Mouse (Mus musculus): ENCODE data around the gene Plppr4. TPM values are rescaled to one million over a fixed set of nuclear protein-coding genes. Genes with fewer than 3 reads are reported as not detected.

The Plppr4 gene
- polyA plus RNA-seq, 1 experiment from 2014 or later, result 19.2 TPM

DNA sequence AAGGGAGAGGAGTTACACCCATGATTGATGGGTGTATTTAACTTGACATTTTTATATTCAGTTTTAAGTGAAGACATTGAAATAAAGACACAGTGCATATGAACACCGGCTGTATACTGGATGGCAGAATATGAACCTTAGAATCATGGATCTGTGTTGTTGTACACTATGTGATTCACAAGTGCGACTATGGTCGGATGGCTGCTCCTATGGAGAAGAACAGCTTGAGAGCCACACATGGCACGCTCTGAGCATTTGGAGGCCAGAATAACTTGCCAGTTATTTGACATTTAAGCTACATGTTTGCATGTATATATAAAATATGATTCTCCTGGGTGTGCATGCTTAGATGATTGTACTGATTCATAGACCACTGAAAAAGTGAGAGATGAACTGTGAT lies 53.1 kb downstream of the Plppr4 start:
- 90% methylated on average over 4 of the region's 4 CpGs for WGBS
- no peak for ATAC-seq (ENCODE audit: low read depth)
- no peak overlapping the region for H3K9ac ChIP-seq (replicated peaks; ENCODE audit: low read depth, low read length)
- no peaks in the 10 kb centered on the region for H3K27me3 ChIP-seq (ENCODE audit: control insufficient read depth, insufficient read depth, low read length)
- H3K36me3 ChIP-seq (ENCODE audit: control insufficient read depth, insufficient read depth, low read length), result no peaks in the 10 kb centered on the region
- no peak overlapping the region for H3K4me2 ChIP-seq (ENCODE audit: low read depth, low read length)
- no peaks in the 10 kb centered on the region for H3K4me1 ChIP-seq (ENCODE audit: control insufficient read depth, insufficient read depth, low read length)
- H3K27ac ChIP-seq (ENCODE audit: low read depth, low read length), result no peak overlapping the region
- H3K9me3 ChIP-seq (ENCODE audit: control insufficient read depth, low read length), result no peaks in the 10 kb centered on the region
- no peak overlapping the region for H3K4me3 ChIP-seq (ENCODE audit: low read depth, low read length)

GRCm38 (mm10) chr3:117304037-117304436 lies 56.6 kb downstream of the Plppr4 start:
- no peak for ATAC-seq (ENCODE audit: low read depth)
- 94% methylated on average over 2 of the region's 2 CpGs for WGBS

GRCm38 (mm10) chr3:117300735-117301271 lies 59.9 kb downstream of the Plppr4 start:
- H3K4me2 ChIP-seq (ENCODE audit: low read depth, low read length), result no peak overlapping the region
- no peaks in the 10 kb centered on the region for H3K36me3 ChIP-seq (ENCODE audit: control insufficient read depth, insufficient read depth, low read length)
- no peaks in the 10 kb centered on the region for H3K4me1 ChIP-seq (ENCODE audit: control insufficient read depth, insufficient read depth, low read length)
- H3K27ac ChIP-seq (ENCODE audit: low read depth, low read length), result no peak overlapping the region
- WGBS, result 83% methylated on average over 1 of the region's 1 CpGs
- no peak overlapping the region for H3K9ac ChIP-seq (replicated peaks; ENCODE audit: low read depth, low read length)
- ATAC-seq (ENCODE audit: low read depth), result no peak
- no peak overlapping the region for H3K4me3 ChIP-seq (ENCODE audit: low read depth, low read length)
- H3K27me3 ChIP-seq (ENCODE audit: control insufficient read depth, insufficient read depth, low read length), result no peaks in the 10 kb centered on the region
- H3K9me3 ChIP-seq (ENCODE audit: control insufficient read depth, low read length), result no peaks in the 10 kb centered on the region

More at GRCm38 (mm10) chr3:117304037-117304436, 56.6 kb downstream of the Plppr4 start:
- Histone ChIP-seq H3K4me2 (ENCODE audit: low read depth, low read length) (no peak overlapping the region), H3K27me3 (ENCODE audit: control insufficient read depth, insufficient read depth, low read length) (no peaks in the 10 kb centered on the region), H3K9me3 (ENCODE audit: control insufficient read depth, low read length) (no peaks in the 10 kb centered on the region), H3K27ac (ENCODE audit: low read depth, low read length) (no peak overlapping the region), H3K36me3 (ENCODE audit: control insufficient read depth, insufficient read depth, low read length) (no peaks in the 10 kb centered on the region), H3K4me3 (ENCODE audit: low read depth, low read length) (no peak overlapping the region), H3K4me1 (ENCODE audit: control insufficient read depth, insufficient read depth, low read length) (no peaks in the 10 kb centered on the region), H3K9ac (replicated peaks; ENCODE audit: low read depth, low read length) (no peak overlapping the region)

- ATAC-seq (ENCODE audit: low read depth), result no peak
- Histone ChIP-seq H3K9me3 (ENCODE audit: control insufficient read depth, low read length) (no peaks in the 10 kb centered on the region), H3K4me3 (ENCODE audit: low read depth, low read length) (no peak overlapping the region), H3K9ac (replicated peaks; ENCODE audit: low read depth, low read length) (no peak overlapping the region), H3K36me3 (ENCODE audit: control insufficient read depth, insufficient read depth, low read length) (no peaks in the 10 kb centered on the region), H3K27me3 (ENCODE audit: control insufficient read depth, insufficient read depth, low read length) (no peaks in the 10 kb centered on the region), H3K27ac (ENCODE audit: low read depth, low read length) (no peak overlapping the region), H3K4me2 (ENCODE audit: low read depth, low read length) (no peak overlapping the region), H3K4me1 (ENCODE audit: control insufficient read depth, insufficient read depth, low read length) (no peaks in the 10 kb centered on the region)
- 93% methylated on average over 1 of the region's 1 CpGs for WGBS
Observed at GRCm38 (mm10) chr3:117297735-117298134, 62.9 kb downstream of the Plppr4 start.

GRCm38 (mm10) chr3:117294308-117294925 lies 66.3 kb downstream of the Plppr4 start:
- H3K36me3 ChIP-seq (ENCODE audit: control insufficient read depth, insufficient read depth, low read length), result no peaks in the 10 kb centered on the region
- no peaks in the 10 kb centered on the region for H3K4me1 ChIP-seq (ENCODE audit: control insufficient read depth, insufficient read depth, low read length)
- no peak overlapping the region for H3K9ac ChIP-seq (replicated peaks; ENCODE audit: low read depth, low read length)
- no peak overlapping the region for H3K27ac ChIP-seq (ENCODE audit: low read depth, low read length)
- H3K9me3 ChIP-seq (ENCODE audit: control insufficient read depth, low read length), result no peaks in the 10 kb centered on the region
- H3K27me3 ChIP-seq (ENCODE audit: control insufficient read depth, insufficient read depth, low read length), result no peaks in the 10 kb centered on the region
- H3K4me3 ChIP-seq (ENCODE audit: low read depth, low read length), result no peak overlapping the region
- H3K4me2 ChIP-seq (ENCODE audit: low read depth, low read length), result no peak overlapping the region
- WGBS, result 90% methylated on average over 2 of the region's 2 CpGs
- ATAC-seq (ENCODE audit: low read depth), result no peak

Small RNA genes within 50 kb of the gene (microRNA-seq; reads per million reads assigned to microRNA genes)
- not detected for gene Gm22408

Other genes starting within 250 kb of the Plppr4 start
- gene Plppr5, start 214.0 kb upstream of the Plppr4 start, polyA plus RNA-seq (2014; fragmentation: Nextera tagmentation; extraction: Ambion mirVana), result 9.1 and 10.2 TPM in 2 replicates